Mouse (Mus musculus) spleen, embryonic (tissue): Measurements from ENCODE around the gene Scgb1c1.

Source experiments
- CTCF ChIA-PET: fragments of 350-600 bp; sonication (Branson Sonifier 250); formaldehyde crosslinking; loops from one replicate; lab custom pipeline; 2022; lab: Charles Lee

The Scgb1c1 gene

DNA sequence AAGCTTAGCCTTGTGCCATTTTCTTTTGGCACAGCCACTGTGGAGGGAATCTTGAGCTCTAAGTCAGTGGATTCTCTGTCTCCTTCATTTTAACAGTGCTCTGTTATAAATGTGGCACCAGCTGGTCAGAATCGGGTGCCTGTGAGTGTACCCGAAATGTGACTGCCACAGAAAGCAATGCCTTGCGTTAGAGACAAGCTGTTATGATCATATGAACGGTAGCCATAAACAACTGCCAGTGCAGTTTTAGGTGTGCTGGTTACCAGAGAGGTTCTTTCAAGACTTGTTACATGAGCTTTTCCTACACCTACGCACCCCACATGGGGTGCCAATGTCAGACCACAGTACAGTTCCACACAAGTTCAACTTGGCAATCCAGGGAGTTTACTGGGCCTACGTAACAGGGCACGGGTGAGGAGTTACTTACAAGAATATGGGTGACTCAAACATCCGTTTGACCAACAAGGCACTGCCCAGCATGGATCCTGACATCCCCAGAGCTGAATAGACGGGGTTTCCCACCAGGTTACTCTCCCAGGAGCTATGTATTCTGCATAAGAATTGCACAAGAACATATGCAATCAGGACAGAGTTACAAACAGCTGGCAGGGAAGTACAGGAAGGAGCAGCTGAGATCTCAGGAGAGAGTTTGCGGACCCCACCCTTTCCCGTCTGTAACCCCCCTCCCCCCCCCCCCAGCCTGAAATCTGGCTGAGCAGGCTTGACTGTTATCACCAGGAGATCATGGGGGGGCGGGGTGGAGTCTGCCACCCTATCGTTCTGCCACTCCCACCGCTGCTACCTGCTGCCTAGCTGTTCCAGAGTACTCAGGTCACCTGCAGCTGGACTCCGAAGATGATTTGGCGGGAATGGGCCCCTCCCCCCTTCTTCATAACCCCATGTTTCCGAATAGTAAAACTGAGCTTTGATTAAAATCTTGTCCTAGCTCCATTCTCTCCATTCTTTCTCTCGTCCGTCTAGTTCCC is 4.3 kb upstream of the Scgb1c1 start:
- CTCF ChIA-PET = interaction anchor here (0.5 kb wide), 1 partner anchor 916 kb away, joined by 4 read pairs; no protein-coding TSS in a partner anchor

DNA sequence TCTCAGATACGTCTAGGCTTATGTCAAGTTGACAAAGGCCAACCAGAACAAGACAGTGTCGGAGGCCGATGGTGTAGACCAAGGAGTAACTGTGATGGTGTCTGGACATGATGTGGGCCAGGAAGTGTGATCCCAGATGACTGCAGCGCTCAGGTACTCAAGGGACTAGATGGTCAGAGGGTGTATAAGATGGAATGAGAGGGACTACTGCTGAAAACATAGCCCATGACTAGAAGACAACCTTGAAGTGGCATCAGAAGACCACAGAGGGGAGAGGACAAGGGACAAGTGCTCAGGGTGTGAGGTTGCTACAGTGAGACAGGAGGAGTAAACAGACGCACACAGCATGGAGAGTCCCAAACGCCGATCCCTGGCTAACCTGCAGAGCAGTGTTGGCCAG is 1.5 kb upstream of the Scgb1c1 start:
- CTCF ChIA-PET = no interaction called here

DNA sequence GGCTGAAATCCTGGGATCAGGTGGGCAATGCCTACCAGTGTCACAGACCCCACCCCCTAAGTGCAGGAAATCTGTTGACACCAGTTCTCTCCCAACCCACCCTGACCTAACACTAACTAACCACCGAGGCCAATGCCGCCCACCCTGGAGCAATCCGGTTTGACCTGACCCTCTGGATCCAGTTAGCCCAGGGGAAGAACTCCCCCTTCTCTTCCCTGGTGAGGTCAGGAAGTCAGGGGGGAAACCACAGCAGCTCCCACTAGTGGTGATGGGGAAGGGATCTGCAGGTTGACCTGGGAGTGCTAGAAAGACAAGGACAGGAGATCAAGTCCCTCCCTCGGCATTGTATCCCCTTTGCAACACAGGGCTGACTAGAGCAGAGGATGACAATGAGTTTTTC is 336 bp downstream of the Scgb1c1 start:
- CTCF ChIA-PET = interaction anchor here (1.4 kb wide), 2 partner anchors 57 to 60 kb away, joined by 5 to 6 read pairs; no protein-coding TSS in a partner anchor

DNA sequence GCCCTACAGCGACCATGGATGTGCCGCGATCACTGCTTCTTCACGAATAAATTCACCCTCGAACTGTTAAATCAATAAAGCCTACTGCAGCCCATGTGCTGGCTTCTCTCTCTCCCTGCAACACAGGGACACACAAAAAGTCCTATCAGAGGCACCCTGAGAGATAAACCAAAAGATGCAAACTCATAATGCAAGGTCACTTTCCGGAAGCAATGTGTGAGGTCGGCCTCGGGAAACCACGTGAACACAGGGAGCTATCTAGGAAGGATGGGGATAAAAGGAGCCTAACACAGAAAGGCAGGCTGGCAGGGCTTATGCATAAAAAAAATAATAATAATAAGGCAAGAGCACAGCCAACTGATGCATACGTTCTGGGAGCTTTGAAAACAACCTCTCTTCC is 1.3 kb downstream of the Scgb1c1 start:
- CTCF ChIA-PET = interaction anchor here (1.6 to 2.1 kb wide), 2 partner anchors 56 to 202 kb away, joined by 7 to 8 read pairs; no protein-coding TSS in a partner anchor

DNA sequence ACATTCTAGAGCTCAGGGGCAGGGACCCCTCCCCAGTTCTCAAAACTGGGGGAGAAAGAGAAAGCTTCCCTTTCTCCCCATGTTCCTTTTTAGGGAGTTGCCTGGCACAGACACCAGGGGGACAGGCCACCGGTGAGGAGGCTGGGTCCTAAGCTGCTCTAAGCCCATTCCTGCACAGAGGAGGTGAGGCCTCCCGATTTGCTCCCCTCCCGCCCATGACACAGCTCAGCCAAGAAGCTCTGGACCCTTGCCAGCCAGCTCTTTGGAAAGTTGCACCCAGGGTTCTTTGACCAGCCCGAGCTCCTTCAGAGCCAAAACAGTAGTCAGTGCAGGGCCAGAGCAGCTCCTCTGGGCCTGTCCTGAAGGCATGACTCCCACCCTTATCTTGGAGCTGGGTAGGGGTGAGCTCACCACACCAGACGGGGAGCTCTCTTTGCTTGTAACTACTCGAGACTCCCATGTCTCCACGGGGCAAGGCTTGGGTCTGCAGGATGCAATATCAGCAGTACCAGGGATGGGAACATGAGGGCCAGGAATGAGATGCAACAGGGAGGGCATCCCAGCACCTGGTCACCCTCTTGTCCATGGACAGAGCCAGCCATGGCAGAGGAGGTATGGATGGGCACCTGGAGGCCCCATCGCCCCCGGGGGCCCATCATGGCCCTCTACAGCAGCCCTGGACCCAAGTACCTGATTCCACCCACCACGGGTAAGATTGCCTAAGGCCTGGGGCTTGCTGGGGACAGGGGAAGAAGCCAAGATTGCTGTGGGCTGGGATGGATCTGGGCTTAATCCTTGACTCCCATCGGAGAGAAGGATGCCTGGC is 2.6 kb downstream of the Scgb1c1 start, which contains the start of gene Odf3:
Odf3 (plus strand) TSS at position 51 of the 826 bp plus-strand sequence.
- CTCF ChIA-PET = interaction anchor here (1.6 to 2.1 kb wide), 2 partner anchors 55 to 200 kb away, joined by 7 to 8 read pairs; no protein-coding TSS in a partner anchor

DNA sequence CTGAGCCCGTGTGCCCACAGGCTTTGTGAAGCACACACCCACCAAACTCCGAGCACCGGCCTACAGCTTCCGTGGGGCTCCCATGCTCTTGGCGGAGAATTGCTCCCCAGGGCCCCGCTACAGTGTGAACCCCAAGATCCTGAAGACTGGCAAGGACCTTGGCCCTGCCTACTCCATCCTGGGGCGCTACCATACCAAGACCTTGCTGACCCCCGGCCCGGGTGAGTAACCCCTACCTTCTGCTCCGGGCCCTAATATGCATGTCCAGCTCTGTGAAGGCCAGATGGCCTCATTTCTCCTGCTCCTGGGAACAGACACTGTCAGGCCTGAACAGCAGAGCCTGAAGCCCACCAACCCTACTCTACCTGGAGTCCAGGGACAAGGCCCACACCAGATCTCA is 3.2 kb downstream of the Scgb1c1 start:
- CTCF ChIA-PET = interaction anchor here (2.1 kb wide), 1 partner anchor 200 kb away, joined by 8 read pairs; no protein-coding TSS in a partner anchor

DNA sequence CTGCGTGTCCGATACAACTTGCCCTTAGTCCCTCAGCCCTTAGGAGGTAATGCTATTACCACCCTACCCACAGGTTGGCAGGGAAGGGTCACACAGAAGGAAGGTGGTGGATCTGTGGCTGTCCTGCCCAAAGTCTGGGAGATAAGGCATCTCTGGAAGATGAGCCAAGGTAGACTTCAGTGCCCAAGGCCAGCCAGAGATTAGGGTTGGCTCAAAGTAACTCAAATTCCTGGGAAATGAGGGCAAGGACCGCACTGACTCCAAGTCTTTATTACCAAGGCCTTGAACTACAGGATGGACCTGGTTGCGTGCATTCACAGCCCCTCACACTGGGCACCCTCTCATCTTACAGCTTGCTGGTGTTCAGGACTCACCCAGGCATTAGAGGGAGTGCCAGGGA is 6.6 kb downstream of the Scgb1c1 start:
- CTCF ChIA-PET = no interaction called here

DNA sequence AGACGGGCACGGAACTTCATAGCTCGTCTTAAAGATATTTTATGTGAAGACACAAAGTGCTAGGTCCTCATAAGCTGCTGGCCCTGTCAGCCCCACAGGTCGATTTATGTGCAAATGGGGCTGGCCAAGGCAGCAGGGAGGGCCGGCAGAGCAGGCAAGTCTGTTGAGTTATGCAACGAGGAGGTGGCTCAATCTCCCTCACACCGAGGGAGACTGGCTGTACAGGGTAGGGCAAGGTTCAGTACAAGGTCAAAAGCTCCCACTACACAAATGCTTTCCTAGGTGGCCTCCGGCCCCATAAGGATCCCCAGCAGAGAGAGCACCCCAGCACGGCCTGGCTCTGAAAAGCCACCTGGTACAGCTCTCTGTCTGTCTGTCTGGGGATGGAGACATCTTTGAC is 8.0 kb downstream of the Scgb1c1 start:
- CTCF ChIA-PET = no interaction called here

DNA sequence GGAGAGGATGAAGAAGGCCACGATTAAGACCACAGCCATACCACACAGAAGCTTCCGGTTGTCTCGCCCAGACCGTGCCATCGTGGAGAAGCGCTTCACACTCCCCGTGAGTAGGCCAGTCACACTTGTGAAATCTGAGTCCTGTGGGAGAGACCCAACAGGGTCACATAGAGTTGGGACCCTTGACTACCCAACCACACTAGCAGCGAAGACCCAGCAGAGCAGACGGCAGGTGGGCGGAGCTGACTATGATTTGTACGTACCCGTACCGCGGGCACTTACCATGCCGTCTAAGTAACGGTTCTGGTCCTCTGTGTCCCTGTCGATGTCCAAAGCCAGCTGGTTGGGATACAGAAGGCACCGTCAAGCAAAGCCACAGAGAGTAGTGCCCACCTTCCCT is 9.1 kb downstream of the Scgb1c1 start:
- CTCF ChIA-PET = no interaction called here

DNA sequence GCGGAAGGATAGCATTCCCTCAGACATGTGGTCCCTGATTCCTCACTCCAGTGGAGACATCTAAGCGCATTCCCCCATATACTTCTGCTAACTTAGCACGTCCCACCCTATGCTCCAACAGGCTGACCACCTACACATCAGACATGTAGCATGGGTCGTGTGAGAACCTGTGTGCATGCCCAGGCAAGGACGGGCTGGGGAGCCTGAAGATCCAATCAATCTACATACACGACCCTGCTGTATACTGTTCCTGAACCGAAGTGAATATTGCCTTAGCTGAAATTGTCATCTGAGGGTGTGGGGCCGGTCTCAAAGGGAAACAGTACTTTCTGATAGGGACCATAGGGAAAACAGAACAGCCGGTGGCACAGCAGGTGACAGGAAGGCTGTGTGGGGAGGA is 9.8 kb downstream of the Scgb1c1 start:
- CTCF ChIA-PET = no interaction called here

DNA sequence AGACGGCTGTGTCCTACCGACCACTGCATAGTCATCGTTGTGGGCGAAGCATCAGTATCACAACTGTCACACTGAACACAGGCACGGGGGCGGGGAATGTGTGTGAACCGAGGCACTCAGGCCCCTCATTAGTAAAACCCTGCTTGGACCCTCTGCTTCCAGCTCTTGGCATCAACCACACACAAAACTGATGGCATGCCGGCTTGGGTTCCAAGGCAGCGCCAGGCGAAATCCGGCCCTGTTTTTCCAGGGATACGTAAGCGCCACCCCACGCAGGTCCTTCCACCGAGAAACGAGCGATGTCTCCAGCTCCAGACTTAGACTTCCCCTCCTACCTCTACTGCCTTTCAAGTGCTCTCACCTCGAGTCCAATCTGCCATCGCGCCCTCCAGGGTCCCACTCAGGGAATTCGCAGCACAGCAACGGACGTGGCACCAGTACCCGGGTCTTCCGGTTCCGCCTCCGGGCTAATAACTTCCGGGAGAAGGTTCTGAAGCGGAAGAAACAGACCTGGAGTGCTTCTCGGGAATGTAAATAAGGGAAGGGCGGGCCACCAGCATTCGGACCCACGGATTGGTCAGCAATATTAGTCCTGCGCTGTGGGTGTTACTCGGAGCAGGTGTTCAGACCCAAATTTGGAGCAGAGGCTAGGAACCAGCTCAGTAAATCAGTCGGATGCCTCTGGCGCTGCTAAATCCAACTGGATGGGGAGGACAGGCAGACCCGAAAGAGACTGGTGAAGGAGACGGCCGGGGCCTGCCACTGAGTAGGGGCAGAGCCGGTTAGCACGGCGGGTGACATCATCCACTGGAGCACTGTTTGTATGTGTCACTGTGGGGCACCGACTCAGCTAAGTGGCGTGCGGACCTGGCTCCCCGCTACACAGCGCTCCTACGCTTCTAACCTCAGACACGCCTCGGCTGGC is 10.8 kb downstream of the Scgb1c1 start, which contains the start of gene Gm45785:
Gm45785 (minus strand) TSS at position 472 of the 925 bp plus-strand sequence.
- CTCF ChIA-PET = no interaction called here

DNA sequence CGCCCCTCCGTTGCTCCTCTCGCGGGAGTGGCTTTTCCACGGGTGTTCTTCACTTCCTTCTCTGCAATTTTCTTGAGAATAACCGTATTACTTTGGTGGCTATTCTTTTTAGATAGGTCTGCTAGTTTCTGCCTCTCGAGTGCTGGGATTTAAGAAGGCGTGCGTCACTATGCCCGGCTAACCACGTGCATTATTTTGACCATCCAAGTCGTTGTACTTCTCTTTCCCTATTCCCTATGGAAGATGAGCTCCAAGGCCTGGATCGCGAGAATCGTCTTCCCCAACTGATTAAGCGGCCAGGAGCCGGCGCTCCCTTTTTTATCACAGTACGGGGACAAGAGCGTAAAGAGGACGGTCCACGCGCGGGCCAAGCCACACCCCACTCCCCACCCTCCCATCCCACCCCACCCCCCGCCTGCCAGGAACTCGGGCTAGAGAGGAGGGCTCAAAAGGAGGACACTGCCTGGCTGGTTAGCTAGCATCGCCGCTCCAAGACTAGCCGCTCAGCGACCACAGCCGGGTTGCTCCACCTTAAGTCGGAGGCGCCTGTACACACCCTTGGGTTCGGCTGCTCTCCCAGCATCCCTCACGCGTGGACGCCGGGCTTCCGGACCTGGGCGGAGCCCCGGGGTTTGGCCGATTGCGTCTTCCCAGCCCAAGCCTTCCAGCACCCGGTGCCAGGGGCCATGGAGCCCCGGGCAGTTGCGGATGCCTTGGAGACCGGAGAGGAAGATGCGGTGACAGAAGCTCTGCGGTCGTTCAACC is 11.6 kb downstream of the Scgb1c1 start, which contains the start of gene Ric8a:
Ric8a (plus strand) TSS at position 173 of the 765 bp plus-strand sequence.
- CTCF ChIA-PET = no interaction called here

DNA sequence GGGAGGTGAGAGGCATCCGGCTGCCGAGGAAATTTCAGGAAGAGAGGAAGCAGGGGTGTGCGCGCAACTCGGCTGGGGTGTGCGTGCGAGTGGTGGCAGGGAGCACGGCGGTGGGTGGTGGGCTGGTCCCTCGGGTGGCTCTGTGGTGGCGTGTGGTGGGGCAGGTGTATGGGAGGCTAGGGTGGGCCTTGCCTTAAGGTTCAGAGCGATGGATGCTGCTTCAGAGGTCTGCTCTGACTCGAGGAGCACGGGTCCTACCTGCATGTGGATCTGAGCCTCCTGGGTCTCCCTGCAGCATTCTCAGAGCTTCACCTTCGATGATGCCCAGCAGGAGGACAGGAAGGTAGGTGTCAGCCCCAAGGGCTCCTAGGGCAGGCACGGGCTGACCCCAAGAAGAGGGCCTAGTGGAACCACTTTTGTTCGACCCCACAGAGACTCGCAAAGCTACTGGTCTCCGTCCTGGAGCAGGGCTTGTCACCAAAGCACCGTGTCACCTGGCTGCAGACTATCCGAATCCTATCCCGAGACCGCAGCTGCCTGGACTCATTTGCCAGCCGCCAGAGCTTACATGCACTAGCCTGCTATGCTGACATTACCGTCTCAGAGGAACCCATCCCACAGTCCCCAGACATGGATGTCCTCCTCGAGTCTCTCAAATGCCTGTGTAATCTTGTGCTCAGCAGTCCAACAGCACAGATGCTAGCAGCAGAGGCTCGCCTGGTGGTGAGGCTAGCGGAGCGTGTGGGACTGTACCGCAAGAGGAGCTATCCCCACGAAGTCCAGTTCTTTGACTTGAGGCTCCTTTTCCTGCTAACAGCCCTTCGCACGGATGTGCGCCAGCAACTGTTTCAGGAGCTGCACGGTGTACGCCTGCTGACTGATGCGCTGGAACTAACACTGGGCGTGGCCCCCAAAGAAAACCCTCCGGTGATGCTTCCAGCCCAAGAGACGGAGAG is 12.5 kb downstream of the Scgb1c1 start, which contains the start of gene Bet1l:
Bet1l (minus strand) TSS at position 28 of the 956 bp plus-strand sequence.
- CTCF ChIA-PET = no interaction called here

DNA sequence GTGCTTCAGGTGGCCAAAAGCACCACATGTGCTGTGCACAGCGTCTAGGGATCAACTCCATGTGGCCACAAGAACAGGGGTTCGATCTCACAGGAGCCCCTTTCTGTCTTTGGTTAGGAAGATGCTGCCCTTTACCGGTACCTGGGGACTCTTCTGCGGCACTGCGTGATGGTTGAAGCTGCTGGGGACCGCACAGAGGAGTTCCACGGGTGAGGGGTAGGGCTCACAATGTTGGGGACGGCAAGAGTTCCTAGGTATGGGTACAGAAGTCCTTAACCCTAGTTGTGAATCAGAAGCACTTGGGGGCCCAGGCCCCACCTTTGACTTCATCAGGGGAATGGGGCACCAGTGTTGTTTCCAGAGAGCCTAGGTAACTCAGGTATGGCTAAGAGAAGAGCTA is 13.4 kb downstream of the Scgb1c1 start:
- CTCF ChIA-PET = interaction anchor here (0.6 kb wide), 1 partner anchor 14 kb away, joined by 3 read pairs; no protein-coding TSS in a partner anchor

DNA sequence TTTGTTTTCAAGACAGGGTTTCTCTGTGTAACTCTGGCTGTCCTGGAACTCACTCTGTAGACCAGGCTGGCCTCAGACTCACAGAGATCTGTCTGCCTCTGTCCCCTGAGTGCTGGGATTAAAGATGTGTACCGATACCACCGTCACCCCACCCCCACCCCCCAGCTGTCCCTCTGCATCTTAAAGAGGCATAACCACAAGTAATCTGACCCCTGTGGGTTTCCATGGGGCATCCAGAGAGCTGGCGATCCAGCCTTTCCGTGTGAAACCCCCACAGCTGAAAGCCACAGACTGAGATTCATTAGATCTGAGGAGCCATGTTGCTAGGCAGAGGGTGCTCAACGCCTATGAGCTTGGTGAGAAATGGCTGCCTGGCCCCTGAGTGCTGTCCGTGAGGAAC is 14.7 kb downstream of the Scgb1c1 start:
- CTCF ChIA-PET = no interaction called here

DNA sequence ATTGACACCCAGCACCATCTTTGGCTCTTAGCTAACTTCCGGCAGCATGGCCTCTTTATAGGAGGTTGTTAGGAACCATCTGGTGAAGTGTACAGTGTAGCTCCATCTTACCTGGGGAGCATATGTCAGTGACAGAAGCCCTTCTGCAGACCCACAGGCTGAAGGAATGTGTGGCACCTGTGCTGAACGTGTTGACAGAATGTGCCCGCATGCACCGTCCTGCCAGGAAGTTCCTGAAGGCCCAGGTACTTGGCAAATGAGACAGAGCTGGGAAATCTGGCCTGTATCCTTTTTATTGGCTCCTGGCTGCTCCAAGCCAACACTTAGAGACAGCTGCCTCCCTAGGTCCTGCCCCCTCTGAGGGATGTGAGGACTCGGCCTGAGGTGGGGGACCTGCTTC is 15.4 kb downstream of the Scgb1c1 start:
- CTCF ChIA-PET = no interaction called here

DNA sequence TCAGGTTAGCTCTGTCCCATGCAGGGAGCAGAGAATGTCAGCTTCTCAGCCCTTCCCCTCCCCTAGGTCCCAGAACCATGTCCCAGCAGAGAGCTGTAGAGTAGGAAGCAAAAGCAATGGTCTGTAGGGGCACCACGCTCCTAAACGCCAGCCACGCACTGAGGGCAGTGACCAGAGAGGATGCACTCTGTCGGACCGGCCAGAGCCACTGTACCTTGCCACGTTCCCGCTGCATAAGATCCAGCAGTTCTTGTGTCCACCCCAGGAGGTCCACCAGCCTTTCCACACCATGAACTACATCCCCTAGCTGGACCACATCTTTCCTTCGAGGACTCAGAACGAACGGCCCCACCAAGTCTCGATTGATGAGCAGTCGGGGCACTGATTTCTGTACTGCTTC is 19.4 kb downstream of the Scgb1c1 start:
- CTCF ChIA-PET = no interaction called here

DNA sequence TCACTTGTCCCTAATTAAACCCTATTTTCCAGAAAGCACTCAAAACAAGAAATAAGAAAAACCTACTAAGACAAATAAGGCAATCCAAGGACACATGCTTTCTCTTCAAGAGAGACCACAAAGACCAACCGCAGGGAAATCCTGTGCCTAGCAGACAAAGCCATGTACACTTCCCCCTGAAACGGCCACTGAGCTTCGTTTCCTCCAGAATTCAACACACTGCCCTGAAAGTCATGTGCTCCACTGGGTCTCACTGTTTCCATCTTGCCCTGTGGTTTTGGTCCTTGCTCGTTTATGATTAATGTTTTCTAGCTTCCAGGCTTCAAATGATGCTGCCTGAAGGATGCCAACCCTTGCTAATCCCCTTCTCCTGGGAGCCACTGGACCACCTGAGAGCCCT is 28.9 kb downstream of the Scgb1c1 start:
- CTCF ChIA-PET = no interaction called here

DNA sequence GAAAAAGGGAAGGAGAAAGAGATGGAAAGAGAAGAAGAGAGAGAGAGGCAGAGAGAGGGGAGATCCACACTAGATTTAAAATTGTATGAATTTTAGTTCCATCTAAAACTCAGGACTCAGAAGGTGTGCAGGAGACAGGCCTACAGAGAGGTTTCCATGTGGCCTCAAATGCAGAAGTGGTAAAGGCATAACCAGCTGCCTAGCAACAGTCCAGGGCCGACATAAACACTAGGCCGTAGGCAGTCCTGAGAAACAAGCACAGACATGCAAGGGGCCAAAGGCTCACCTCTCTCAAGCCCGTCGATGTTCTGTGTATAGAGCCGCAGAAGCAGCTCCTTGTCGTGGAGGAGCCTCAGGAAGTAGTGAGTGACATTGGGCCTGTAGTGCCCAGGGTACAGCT is 32.0 kb downstream of the Scgb1c1 start:
- CTCF ChIA-PET = no interaction called here
